Mouse (Mus musculus) left cerebral cortex, postnatal 14 days (tissue): ENCODE results near the gene Phf21a. TPM values are rescaled to one million over a fixed set of nuclear protein-coding genes. Genes with fewer than 3 reads are reported as not detected.
"Not testable (repeated sequence)": the region's sequence is repeated elsewhere in the genome, so short reads cannot be mapped to it uniquely, and the experiment has no call there.

Source experiments
- DNase-seq, 2 experiments: peaks; one replicate each; pipeline ENCODE4 v3.0.0; 2021 to 2022; ENCODE audit warnings: low spot score in 2 of 2, mixed read lengths in 1 of 2
- intact Hi-C: fragments of 180-260 bp; cut with DNase I; formaldehyde crosslinking; loops from one replicate; pipeline ENCODE4 v1.15.1; 2025
- total RNA-seq, 2 experiments: library from RNA; stranded (reverse); gene quantifications; 2 replicates each; pipeline ENCODE4 v1.2.3; 2021

Gene Phf21a
- total RNA-seq, 2 experiments from 2014 or later, result 64.5 to 73.9 TPM

DNA sequence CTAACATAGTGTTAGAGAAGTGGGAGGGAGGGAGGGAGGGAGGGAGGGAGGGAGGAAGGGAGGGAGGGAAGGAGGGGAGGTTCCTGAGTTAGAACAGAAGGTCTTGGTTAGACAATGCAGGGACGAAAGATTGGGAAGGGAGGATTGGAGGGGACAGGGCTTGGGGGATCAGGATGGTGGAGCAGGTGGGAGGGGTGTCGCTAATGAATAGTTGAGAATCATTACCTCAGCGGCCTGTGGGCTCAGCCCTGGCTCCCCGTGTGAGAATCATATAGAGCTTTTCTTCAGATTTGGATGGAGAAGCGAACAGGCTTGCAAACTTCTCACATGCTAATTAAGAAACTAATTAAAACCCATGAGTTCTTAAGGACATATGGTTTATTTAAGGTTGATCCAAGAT lies 23.3 kb upstream of the Phf21a start:
- intact Hi-C loops, result no loop called here
- no peak for DNase-seq

DNA sequence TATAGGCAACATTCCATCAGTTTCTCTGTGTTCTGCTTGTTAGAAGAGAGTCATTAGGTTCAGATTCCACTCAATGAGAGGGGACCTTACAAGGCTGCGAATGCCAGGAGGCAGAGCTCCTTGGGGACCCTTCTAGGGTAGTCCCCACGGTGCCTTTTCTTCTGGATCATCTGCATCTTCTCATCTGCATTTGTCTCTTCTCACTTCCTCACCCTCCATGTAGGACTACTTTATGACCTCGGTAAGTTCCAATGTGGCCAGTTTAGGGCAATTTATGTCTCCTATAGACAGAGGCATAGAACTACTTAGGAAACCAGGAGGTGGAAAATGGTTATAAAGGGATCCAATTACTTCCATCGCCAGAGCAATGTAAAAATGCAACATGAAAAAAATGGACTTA lies 21.8 kb upstream of the Phf21a start:
- DNase-seq, result no peak
- intact Hi-C loops, result no loop called here

DNA sequence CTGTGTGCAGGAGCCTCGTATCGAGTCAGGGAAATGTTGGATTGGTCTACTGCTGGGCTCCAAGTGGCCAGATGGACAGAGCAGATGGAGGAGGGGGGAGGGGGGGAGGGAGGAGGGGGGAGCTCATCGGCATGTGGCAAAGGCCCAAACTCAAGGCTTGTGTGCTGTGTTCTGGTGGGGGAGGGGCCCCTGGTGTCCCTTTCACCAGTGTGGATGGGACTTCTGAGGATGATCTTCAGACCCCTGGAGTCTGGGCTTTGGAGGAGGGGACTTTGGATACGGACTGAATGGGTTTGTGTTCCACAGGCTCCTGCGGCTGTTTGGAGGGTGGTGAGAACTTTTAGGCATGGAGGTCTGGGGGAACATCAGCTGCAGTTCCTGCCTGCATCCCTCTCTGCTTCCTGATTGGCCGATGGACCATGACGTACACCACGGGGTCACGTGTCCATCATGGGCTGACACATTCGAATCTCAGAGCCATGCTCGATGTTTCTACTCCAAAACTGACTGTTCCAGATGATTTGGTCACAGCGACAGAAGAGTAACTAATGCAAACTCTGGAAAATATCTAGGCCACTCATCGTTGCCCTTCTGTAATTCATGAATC lies 16.7 kb upstream of the Phf21a start:
- intact Hi-C loops, result no loop called here
- no peak for DNase-seq

DNA sequence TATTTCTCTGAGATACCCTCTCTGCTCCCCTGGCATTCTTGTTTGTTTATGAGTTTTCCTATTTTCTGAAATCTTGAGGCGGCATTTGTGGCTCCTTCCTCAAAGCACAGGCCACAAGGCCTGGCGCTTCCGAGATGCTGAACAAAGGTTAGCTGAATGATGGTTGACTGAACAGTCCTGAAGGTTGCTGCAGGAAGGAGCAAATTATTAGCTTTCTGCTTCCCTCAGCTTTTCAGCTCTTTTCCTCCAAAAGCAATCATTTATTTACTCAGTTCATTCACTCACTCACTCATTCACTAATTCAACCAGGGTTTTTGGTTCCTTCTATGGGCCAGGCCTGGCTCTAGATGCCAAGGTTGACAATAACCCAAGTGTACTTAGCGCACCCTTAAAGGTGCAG lies 10.7 kb upstream of the Phf21a start:
- intact Hi-C loops, result no loop called here
- no peak for DNase-seq

DNA sequence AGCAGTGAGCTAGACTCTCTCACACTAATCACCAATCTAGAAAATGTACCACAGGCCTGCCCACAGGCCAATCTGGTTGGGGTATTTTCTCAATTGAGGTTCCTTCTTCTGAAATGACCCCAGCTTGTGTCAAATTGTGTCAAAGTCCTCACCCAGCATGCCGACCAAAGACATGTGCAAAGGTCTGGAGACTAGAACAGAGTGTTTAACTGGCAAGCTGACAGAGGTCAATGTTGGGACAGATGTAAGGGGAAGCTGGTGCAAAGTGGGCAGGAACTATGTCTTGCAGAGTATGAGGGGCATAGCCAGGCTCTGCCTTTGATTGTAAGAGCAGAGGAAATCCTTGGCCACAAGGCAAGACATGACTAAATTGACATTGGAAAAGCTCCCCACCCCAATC lies 7.2 kb upstream of the Phf21a start:
- no peak for DNase-seq
- intact Hi-C loops, result no loop called here

DNA sequence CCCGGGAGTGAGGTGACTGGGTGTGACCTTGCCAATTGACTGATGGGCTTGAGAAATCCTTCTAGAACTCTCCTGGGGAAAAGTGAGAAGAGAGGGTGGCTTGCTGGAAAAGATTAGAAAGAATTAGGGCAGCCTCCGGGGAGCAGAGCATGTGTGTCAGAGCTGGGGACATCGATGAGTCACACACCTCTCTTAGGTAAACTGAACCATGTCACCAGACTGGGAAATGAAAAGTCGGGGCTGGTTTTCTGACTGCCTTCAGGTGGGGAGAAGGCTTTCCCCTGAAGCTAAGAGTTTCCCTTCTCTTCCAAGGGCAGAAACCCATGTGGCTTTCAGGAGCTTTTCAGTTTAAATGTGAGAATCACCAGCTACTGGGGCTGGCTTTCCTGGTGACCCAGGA lies 5.9 kb upstream of the Phf21a start:
- DNase-seq, result no peak
- intact Hi-C loops, result no loop called here

DNA sequence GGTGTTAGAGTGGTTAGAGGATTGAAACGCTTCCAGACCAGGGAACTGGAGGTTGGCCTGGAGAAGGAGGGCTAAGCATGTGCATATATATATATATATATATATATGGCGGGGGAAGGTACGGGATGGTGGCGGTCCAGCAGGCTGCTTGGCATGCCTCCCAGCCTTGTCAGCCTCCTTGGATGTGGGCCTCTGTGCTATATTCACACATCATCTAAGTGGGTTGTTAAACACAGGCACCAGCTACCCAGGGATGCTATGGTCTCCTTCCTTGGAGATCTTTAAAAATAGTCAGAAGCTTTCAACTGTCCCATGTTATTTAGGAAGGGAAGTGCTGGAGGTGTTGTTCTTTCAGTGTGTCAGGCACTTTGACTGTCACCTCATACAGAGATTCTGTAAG lies 3.1 kb upstream of the Phf21a start:
- intact Hi-C loops, result no loop called here
- DNase-seq, result peak; percentile 74 to 82

DNA sequence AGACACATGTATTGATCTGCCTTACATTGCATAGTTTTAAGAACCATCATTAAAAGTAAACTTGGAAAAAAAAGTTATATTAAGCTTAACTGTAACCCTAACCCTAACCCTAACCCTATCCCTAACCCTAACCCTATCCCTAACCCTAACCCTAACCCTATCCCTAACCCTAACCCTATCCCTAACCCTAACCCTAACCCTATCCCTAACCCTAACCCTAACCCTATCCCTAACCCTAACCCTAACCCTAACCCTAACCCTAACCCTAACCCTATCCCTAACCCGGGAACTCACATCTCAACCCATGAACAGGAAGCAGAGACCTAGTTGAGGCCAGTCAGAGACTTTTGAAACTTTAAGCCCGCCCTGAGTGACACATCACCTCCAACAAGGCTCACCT lies 586 bp downstream of the Phf21a start:
- intact Hi-C loops, DNase-seq: not testable (repeated sequence)

DNA sequence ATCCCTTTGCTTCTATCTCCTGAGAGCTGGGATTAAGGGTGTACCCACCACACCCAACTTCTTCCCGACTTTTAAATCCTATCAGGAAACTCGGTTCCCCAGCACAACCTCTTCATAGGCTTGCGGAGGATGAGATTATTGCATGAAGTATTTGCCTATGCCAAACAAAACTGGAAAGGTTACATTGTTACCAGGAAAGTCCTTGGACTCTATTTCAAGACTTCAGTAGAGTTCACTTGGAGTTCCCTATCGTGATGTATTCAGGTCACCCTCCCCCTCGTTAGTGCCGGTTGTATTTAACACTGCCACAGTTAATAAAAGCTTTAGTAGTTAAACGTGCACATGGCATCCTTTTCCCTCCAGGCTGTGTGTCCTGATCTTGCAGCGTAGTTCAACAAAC lies 1.2 kb downstream of the Phf21a start:
- intact Hi-C loops, result no loop called here
- DNase-seq, result no peak

DNA sequence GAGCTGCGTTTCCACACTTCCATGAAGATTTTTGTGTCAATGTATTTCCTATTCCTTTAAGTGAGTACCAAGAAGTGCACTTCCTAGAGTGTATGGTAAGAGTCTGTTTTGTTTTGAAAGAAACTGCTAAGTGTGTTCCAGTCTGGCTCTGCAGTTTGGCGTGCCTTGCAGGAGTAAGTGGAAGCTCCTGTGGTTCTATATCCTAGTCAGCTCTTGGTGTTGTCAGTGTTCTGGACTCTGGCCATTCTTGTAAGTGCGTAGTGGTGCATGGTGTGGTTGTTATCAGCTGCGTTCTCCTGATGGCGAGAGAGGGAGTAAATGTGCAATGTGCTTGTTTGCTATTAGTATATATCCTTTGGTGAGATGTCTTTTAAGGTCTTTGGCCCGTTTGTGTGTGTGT lies 7.9 kb downstream of the Phf21a start:
- intact Hi-C loops, result no loop called here
- no peak for DNase-seq

DNA sequence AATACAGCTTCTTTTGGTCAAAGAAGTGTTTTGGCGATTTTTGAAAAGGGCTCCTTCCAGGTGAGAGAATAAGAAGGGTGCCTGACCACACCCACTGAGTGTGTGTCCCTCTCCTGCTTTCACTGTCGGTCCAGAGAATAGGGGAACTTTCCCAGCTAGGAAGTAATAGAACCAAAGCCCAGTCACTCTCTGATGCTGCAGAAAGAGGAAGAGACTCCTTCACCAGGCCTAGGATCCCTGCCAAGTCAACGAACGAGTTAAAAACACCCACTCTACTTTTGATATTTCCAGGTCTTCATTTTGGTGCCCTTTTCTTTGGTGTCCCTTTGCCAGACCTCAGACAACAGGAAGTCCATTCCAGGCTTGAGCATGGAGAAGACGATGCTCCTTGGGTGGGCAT lies 31.6 kb downstream of the Phf21a start:
- DNase-seq, result no peak
- intact Hi-C loops, result no loop called here

DNA sequence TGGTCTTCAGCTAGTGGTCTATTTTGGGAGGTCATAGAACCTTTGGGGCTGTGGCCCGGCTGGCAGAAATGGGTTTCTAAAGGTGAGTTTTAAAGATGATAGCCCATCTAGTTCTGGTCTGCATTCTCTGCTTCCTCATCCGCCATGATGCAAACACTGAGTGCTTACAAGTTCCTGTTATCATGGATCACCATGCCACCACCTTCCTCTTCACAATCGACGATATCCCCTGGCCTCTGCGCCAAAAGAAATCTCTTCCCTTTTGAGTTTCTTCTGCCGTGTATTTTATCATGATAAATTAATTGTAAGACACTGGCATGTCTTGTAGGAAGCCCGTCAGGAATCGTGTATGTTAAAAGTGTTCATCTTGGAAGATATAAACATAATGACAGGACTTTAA lies 32.4 kb downstream of the Phf21a start:
- intact Hi-C loops, result no loop called here
- no peak for DNase-seq

DNA sequence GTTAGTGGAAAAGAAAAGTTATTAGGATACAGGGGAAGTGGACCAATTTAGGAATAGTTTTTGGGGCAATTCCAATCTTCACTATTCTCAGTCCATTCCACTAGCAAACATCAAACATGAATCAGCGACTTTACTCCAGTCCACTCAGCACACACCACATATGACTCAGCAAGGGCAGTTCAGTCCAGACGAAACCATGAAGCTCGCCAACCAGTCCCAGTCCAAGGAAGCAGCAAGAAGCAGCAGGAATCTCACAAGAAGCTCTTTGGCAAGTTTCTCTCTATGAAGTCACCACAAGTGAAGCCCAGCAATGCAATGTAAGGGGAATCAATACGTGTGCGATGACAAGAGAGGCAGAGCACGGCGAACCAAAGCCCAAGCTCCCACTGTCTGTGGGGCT lies 37.2 kb downstream of the Phf21a start:
- intact Hi-C loops, result no loop called here
- DNase-seq, result no peak

DNA sequence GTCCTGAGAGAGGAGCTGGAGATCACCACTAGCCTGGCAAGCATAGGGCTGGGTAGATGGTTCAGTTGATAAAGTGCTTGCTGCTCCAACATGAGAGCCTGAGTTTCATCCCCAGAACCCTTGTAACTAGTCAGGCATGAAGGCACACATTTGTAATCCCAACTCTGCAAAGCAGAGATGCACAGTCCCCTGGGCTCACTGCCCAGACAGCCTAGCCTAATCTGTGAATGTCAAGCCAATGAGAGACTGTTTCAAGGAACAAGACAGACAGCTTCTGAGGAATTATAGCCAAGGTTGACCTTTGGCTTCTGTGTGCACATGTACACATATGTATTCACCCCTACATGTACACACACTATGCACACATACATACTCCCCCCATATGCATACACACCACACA lies 45.8 kb downstream of the Phf21a start:
- DNase-seq, result no peak
- intact Hi-C loops, result no loop called here

DNA sequence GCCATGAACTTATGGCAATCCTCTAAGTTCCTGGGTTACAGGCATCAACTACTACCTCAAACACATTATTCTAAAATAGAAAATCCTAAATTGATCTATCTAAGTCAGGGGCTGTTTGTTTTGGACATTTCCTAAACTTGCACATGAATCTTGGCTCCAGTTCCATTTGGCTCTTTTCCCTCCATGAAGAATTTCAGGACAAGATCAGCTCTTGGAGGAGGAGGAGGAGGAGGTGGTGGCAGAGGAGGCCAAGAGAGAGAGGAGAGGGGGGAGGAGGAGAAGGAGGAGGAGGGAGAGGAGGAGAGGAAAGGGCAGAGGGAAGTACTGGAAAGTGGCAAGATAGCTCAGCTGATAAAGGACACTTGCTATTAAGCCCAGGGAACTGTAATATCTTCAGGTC lies 46.4 kb downstream of the Phf21a start:
- DNase-seq, result no peak
- intact Hi-C loops, result no loop called here

DNA sequence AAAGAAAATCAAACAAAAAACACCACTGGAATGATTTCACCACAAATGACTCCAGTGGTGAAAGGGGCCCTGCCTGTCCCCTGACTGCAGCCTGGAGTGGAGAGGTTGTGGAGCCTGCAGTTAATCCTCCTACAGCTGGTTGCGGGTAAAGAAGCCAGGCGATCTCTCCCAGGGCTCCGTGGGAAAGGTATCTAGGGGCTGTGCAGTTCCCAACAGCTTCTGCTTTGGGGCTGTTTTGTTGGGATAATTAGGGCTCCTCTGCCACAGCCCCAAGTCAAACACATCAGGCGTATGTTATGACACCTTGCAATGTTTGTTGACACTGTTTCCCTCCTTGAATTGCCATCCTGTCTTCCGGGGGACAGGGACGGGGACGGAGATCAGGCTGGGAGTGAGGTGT lies 47.5 kb downstream of the Phf21a start:
- intact Hi-C loops, result no loop called here
- DNase-seq, result no peak

DNA sequence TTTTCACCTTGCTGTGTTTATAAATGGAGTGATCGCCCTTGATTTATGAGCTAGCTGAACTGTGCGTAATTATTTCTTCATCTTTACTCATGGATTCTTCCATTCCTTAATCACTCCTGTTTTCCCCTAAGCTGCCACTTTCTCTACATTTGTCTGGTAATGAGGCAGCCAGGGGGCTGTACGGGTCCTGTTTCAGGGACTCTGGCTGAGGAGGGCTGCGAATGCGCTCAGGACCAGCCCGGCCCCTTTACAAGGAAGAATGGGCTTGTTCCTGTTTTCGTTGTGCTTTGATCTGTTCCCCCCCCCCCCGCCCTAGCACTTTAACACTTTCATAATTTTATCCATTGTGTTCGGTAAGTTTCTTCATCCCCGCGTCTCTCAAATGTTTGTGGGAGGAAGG lies 48.2 kb downstream of the Phf21a start:
- DNase-seq, result no peak
- intact Hi-C loops, result no loop called here

DNA sequence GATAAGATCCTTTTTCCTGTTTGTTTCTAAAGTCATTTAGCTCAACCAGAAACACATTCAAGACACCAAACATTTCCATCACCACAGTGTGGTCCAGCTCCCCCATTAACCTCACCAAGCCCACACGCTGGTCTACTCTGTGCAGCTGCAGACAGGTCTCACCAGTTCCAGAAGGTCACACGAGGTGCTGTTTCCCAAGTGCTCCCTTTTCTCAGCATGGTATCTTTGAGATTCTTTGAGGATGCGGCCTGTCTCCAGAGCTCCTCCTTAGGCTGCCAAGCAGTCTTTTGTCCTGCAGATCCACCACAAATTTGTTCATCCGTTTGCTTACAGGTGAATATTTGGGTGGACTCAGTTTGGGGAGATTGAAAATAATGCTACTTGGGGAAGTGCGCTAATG lies 51.0 kb downstream of the Phf21a start:
- intact Hi-C loops, result no loop called here
- no peak for DNase-seq

DNA sequence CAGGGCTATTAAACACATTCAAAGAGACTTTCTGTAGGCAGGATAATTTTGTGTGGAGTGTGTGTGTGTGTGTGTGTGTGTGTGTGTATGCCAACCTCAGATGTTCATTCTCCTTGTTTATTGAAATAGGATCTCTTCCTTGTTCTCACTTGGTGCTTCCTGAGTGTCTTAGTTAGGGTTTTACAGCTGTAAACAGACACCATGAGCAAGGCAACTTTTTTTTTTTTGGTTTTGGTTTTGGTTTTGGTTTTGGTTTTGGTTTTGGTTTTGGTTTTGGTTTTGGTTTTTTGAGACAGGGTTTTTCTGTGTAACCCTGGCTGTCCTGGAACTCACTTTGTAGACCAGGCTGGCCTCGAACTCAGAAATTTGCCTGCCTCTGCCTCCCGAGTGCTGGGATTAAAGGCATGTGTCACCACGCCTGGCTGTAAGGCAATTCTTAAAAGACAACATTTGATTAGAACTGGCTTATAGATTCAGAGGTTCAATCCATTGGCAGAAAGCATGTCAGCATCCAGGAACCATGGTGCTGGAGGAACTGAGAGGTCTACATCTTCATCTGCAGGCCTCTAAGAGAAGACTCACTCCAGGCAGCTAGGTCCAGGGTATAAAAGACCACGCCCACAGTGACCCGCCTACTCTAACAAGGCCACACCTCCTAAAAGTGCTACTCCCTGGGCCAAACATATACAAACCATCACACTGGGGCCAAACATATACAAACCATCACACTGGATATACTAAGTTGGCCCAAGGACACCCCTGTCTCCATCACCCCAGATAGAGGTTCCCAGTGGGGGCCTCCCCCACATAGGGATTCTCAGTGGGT lies 55.2 kb downstream of the Phf21a start:
- intact Hi-C loops, DNase-seq: not testable (repeated sequence)

DNA sequence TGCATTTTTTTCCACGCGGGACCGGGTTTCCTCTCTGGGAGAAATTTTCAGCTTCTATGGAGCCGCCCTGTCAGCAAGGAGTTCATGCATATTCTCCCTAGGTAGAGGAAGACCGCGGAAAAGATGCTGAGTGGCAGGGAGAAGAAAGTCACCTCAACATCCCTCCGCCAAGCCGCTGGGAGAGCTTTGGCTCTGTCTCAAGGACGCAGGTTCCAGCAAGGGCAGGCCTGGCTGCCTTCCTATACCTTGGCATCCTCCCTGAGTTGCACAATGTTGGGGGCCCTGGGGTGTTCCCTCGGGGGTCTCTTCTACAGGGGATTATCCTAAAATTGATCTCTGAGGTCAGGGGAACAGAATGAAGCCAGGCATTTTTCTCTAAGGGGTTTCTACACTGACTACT lies 71.4 kb downstream of the Phf21a start:
- DNase-seq, result no peak
- intact Hi-C loops, result no loop called here

DNA sequence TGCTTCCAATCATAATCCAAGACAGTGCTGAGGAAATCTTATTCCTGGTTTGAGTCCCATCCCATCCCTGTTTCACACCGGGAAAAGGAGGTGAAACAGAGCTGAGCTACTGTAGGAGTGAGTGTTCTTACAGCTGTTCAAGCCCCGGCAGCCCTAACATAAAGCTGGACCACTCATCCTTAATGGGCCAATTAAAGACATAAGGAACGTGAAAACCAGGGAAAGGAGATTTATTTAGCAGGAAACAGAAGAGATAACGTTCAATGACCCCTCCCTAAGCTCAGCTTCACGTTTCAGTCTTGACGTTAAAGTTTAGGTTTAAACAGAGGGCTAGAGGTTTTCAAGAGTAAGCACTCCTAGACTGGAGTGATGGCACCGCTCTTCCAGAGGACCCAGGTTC lies 74.0 kb downstream of the Phf21a start:
- DNase-seq, result no peak
- intact Hi-C loops, result no loop called here
